Mouse (Mus musculus): ENCODE data around the gene Otulin.

Otulin gene

GRCm38 (mm10) chr15:27657866-27658265 is 27.4 kb upstream of the Otulin start:
- CTCF ChIA-PET, result no interaction called here

DNA sequence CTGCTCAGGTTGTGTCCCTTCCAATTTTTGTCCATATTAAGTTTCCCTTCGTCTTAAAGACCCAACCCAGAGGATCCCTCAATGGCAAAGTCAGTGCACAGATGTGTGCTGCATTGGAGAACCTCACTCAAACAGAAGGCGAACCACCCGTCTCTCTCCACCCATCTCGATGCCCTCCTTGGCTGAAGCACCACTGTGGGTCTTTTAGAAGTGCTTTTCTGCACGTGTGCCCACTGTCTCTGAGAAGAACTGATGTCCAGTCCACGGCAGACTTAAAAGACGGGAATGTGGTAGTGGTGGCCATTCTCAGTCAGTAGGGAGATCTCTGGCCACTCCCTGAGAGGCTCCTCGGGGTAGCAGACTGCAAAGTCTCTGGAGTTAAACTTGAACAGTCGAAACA is 26.1 kb upstream of the Otulin start:
- CTCF ChIA-PET, result no interaction called here

DNA sequence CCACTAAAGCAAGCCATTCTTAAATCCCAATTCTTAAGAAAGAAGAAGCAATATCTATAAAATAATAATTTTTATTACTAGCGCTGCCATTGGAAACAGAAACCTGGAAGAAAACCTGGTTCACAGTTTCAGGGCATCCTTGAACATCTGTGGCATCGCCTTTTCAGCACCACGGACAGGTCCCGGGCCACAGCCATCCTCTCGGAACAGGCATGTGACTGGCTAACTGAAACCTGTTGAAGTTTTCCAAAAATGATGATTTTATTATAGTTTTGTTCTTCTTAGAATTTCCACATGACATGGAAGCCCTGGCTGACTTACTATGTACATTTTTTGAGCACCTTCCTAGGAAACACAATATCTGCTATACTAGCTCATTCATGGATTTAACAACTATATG is 24.5 kb upstream of the Otulin start:
- CTCF ChIA-PET, result interaction anchor here (0.7 kb wide), 1 partner anchor 65 kb away, joined by 4 read pairs; no protein-coding TSS in a partner anchor

GRCm38 (mm10) chr15:27647686-27648085 is 17.2 kb upstream of the Otulin start:
- CTCF ChIA-PET, result no interaction called here

- CTCF ChIA-PET, result interaction anchor here (0.6 kb wide), 1 partner anchor 48 kb away, joined by 3 read pairs; no protein-coding TSS in a partner anchor
These were observed 16.2 kb upstream of the Otulin start for GRCm38 (mm10) chr15:27646665-27647064.

DNA sequence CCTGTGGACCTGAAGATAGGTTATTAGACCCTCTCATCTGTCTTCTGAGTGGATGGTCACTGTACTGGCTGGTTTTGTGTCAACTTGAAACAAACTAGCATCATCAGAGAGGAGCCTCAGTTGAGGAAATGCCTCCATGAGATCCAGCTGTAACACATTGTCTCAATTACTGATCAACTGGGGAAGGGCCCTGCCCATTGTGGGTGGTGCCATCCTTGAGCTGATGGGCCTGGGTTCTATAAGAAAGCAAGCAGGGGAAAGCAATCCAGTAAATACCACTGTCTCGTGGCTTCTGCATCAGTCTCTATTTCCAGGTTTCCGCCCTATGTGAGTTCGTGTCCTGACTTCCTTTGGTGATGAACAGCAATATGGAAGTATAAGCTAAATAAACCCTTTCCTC is 14.8 kb upstream of the Otulin start:
- CTCF ChIA-PET, result no interaction called here

- CTCF ChIA-PET, result interaction anchor here (0.5 kb wide), 1 partner anchor 201 kb away, joined by 5 read pairs; no protein-coding TSS in a partner anchor
These were observed 12.4 kb upstream of the Otulin start for GRCm38 (mm10) chr15:27642895-27643294.

- CTCF ChIA-PET, result interaction anchor here (0.6 to 1.2 kb wide), 3 partner anchors 17 to 43 kb away, joined by 3 to 5 read pairs (median 4); no protein-coding TSS in a partner anchor
These were observed 10.7 kb upstream of the Otulin start for GRCm38 (mm10) chr15:27641171-27641570.

GRCm38 (mm10) chr15:27633941-27634900 is 3.7 kb upstream of the Otulin start:
- CTCF ChIA-PET, result no interaction called here

DNA sequence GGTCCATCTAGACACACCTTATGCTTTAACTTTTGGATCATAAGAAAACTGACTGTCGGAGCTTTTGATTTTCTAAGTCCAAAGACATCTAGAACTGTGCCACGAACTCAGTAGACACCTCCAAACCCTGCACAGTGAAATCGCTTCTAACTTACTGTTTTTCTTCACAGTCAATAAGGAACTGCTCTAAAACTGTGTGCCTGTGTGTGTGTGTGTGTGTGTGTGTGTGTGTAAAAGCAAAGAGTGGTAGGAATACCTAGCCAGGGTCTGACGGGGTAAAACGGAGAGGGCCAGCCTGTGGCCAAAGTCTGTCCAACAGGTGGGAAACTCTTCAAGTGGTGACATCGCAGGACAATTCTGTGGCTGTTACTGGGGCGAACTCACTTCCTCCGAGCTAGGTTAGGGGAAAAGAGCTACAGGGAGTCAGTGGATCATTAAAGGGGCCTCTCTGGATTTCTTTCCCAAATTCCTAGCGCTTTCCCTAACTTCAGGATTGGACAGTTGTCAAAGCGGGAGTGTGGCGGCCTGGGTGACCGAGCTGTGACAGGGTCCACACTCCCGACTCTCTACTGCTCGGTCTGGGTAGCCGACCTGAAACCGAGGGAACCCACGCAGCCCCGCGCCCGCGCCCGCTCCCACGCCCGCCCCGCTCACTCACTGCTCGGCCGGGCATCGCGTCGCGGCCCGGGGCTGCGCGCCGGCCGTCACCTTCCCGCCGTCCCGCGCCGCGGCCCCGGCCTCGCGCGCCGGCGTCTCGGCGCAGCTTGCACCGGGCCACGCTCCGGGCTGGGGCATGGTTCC is 493 bp downstream of the Otulin start:
- CTCF ChIA-PET, result no interaction called here

DNA sequence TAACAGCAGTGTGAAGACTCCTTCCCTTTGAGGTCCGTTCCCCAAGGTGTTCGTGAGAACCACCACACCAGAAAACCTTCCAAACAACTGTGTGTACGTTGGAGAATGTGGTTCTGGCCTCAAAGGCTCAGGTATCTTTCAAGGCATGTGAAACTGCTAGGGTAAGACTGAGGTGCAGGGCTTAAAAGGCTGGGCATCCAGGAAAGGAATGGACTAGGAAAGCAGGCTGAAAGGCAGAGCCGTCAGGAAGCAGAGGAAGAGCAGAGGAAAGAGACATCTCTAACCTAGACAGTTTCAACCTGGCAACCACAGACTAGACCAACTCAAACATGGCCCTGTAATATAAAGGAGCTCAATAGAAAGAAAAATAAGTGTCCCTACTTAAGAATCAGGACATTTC is 1.4 kb downstream of the Otulin start:
- CTCF ChIA-PET, result interaction anchor here (0.6 kb wide), 1 partner anchor 226 kb away, joined by 4 read pairs; no protein-coding TSS in a partner anchor

DNA sequence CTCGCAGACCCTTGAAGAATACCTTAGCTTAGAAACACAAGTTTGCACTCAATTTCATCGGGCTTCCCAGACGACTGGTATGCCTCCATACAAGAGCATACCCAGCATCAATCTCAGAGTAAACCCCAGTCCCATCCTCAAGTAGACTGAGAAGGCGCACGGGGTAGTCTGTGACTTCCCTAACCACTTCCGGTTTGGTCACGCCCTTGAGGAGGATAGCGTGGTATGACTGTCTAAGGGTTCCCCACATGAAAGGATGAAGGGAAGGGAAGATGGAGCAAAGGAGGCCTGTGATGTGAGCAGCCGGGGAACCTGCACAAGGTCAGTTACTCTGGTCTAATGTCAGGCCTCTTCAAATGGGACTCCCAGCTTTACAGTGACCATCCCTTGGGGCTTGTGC is 2.7 kb downstream of the Otulin start:
- CTCF ChIA-PET, result interaction anchor here (1.3 to 1.5 kb wide), 2 partner anchors 12 to 32 kb away, joined by 3 read pairs; no protein-coding TSS in a partner anchor

DNA sequence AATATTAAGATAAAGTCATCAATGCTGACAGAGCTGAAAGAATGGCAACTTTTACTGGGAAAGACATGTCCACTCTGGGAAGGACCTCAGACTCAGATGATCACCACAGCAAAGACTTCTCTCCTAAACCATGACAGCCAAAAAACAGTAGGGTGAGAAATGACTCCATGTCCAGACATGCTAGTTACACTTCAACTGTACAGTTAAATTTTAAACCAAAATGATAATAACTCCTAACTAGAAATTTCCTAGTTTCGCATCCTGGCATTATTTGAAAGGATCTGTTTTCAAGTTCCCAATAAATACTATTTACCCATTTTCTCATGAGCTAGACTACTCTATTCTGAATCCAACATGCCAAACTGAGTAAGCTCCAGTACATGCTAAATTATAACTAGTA is 4.2 kb downstream of the Otulin start:
- CTCF ChIA-PET, result no interaction called here

GRCm38 (mm10) chr15:27625890-27626255 is 4.6 kb downstream of the Otulin start:
- CTCF ChIA-PET, result no interaction called here

GRCm38 (mm10) chr15:27625014-27625889 is 5.2 kb downstream of the Otulin start:
- CTCF ChIA-PET, result interaction anchor here (1.3 kb wide), 1 partner anchor 17 kb away, joined by 4 read pairs; no protein-coding TSS in a partner anchor

GRCm38 (mm10) chr15:27623286-27623685 is 7.2 kb downstream of the Otulin start:
- CTCF ChIA-PET, result interaction anchor here (0.6 kb wide), 1 partner anchor 536 kb away, joined by 4 read pairs; no protein-coding TSS in a partner anchor

- CTCF ChIA-PET, result interaction anchor here (0.6 kb wide), 1 partner anchor 22 kb away, joined by 3 read pairs; no protein-coding TSS in a partner anchor
These were observed 9.9 kb downstream of the Otulin start for GRCm38 (mm10) chr15:27620475-27621185.

GRCm38 (mm10) chr15:27619683-27620082 is 10.8 kb downstream of the Otulin start:
- CTCF ChIA-PET, result no interaction called here

DNA sequence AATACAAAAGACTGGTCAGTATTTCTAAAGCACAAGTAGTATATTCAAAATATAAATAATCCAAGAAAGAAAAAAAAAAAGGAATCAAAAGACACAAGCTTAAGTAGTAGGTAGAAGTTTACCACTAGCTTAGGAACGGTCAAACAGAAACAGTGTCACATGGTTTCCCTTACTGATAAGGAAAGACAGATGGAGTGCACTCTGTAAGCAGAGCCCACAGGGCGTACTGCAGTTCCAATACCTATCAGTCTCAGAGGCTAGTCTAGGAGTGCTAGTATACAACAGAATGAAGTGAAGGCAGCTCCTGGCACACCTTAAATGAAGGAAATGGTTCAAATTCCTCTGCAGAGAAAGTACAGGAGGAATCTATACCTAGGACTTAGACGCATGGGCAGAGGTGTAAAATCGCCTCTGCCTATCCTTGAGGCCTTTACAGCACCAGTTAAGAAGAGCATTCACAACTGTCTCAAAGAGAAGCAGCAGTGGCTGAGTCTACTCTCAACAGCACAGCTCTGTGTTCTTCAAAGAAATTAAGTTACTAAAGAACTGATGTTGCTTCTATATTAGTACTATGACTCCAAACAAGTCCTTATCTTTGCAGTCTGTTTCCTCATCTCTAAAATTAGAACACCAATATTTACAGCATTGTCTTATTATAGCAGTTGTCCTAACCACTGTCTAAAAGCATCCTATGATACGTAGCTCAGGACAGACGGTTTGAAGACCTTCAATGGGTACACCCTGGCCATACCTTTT is 11.5 kb downstream of the Otulin start:
- CTCF ChIA-PET, result interaction anchor here (0.6 kb wide), 1 partner anchor 27 kb away, joined by 7 read pairs; no protein-coding TSS in a partner anchor

DNA sequence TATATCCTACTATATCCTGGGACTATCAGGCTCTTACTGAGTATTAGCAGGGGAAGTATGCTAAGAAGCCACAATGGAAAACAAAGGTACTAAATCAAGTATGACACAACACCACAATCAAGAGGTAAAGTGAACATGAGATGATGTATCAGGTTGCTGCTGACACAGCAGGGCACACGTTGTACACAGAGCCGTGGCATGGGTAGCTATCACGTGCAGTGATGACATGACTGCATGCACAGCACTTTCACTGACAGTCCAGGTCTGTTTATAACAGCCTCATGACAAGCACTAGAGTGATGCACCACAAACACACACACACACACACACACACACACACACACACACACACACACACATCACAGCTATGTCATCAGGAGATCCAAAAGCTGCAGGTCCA is 13.3 kb downstream of the Otulin start:
- CTCF ChIA-PET, result no interaction called here

Data from spleen, embryonic (tissue).